Mouse (Mus musculus) thymus, postnatal 4 days (tissue): ENCODE results near the gene Cilp.
"Not testable (repeated sequence)": the region's sequence is repeated elsewhere in the genome, so short reads cannot be mapped to it uniquely, and the experiment has no call there.

Experiments used
- DNase-seq: peaks from one replicate; pipeline ENCODE4 v3.0.0; 2021

The Cilp gene

DNA sequence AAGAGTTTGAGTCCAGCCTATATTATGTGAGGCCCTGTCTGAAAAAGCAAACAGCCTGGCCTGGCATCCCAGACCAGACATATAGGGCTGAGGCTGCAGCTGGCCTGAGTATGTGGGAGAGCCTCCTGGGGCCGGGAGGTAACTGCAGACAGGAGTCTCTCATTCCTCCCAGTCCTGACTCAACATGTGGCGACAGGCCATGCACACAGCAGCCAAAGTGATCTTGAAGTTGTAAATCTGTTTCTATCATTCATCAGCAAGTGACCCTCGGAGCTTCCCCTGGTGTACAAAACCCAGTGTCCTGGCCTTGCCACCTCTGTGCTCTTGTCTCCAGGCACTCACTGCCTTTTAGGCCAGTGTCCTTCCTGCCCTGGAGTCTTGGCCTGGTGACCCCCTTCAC, 13.0 kb upstream of the Cilp start:
- DNase-seq, result no peak

DNA sequence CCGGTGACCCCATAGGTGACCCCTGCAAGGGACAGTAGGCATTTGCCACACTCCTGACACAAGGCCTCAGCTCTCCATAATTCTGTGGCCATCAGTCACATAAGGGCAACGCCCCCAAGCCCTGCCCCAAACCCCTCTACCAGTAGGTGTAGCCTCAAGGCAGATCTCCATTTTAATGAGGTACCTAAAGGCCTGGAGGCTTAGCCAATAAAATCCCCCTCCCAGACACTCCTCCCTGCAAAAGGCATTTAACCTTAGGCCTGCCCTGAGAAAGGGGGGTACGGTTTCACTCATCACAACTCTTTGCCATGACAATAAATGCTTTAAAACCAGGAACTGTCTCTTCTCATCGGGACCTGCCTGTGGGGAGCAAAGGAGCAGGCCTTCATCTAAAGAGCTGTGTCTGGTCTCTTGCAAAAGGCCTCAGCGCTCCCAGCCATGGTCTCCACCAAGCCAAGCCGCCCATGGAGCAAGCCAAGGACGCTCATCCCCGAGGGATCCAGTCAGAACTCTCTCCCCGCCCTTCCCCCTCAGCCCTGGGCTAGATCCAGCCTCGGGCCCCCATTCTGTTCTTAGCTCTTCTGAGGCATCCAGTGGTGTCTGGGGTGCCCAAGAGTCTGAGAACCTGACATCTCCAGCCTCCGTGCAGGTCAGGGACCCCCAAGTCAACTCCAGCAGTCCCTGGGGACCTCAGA, 8.9 kb upstream of the Cilp start:
- DNase-seq, result no peak

DNA sequence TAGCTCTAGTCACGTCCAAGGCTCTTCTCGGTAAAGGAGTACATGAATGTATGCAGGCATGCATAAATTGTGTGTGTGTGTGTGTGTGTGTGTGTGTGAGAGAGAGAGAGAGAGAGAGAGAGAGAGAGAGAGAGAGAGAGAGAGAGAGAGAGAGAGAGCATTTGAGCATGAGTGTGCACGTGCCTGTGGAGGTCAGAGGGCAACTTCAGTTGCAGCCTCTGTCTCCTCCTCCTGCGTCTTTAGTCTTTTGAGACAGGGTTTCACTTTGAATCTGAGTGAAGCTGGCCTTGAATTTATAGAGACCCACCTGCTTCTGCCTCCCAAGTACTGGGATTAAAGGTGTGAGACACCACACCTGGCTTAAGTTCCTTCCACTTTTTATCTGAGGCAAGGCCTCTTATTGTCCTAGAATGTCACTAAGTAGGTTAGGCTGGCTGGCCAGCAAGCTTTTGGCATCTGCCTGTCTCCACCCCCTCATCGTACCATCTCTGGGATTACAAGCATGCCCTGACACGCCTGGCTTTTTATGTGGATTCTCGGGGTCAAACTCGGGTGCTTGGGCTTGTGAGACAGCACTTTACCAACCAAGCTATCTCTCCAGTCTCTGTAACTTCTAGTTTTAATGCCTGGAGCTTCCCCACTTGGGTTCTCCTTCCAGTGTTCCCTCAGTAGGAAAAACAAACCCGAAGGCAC, 7.6 kb upstream of the Cilp start:
- no peak for DNase-seq

DNA sequence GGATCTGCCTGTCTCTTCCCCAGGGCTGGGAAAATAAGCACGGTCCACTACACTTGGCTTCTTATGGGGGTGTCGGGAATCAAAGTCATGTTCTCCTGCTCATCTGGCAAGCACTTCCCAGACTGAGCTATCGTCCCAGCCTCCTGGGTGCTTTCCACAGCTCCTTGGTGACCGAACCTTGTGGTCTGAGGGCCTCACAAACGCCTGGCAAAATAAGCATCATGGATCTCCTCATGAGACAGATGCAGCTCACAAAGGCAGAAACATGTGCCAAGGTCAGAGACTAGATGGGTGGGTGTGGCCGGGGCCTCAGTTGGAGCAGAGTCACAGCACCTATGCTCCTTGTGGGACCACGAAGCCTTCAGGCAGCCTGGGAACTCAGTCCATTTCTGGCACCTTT, 5.6 kb upstream of the Cilp start:
- no peak for DNase-seq

DNA sequence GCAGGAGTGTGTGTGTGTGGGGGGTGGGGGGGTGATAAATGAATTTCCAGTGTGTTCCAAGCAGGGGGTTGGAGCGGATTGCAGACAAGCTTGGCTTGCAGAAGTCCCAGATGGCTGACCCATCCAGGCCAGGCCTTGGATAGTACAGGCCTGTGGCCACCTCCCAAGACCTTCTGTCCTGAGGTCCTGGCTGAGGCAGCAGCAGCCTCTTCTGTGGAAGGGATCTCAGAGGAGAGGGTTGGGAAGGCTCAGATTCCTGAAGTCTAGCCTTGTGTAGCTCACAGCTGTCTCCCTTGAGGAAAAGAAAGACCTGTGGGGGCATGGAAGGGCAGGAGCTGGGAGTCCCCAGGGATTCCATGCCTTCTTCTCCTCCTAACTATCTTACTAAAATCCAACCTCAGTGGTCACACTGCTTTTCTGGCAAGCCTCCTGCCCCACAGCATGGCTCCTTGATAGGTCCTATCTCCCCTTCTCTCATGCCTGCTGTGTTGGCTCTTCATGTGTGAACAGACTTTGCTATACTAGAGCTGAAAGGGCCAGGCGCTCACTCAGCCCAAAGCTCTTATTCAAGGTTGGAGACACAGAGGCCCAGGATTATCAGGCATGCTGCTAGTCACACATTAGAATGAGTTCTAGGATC, 3.3 kb upstream of the Cilp start:
- DNase-seq, result no peak

DNA sequence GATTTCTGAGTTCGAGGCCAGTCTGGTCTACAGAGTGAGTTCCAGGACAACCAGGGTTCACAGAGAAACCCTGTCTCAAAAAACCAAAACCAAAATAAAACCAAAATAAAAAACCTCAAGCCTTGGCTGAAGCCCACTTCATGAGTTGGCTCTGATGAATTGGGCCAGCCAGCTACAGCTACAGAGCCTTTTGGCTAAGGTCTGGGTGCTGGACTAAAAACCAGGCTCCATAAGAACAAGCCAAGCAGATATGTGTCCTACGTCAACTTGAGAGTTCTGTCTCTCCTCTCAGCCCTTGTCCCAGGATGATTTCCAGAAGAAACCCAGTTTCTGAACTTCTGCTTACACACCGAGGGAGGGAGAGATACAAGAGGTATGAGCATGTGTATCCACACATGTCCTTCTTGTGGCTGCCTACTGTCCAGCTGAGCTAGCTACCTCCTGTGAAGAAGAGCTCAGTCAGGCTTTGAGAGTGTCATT, 2.3 kb upstream of the Cilp start:
- no peak for DNase-seq

DNA sequence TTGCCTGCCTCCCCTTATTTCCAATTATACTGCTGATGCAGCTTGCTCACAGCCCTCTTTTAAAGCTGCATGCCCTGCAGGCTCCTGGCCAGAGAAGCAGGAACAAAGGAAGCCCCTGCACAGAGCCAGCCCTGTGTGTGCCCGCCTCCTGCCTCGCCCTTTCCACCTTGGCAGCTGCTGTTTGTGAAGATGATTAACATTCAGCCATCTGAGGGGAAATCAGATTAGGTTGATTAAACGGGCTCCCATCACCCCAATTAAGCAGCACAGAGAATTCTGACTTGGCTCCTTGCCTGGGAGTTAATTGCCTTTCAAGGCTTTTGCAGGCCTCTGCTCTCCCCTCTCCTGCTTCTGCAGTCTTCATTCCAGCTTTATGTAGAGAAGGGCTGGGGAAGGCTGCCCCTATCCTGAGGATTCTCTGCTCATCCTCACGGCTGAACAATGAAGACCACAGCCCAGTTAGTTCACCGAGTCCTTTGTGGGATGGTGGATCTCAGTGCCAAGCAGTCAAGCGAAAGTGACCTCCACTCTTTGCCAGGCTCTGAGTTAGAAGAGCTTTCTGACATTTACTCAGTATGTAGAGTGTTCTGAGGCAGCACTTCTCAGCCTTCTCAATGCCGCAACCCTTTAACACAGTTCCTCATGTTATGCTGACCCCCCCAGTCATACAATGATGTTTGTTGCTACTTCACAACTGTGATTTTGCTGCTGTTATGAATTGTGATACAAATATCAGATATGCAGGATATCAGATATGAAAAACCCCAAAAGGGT, 2.9 kb downstream of the Cilp start:
- DNase-seq, result no peak

DNA sequence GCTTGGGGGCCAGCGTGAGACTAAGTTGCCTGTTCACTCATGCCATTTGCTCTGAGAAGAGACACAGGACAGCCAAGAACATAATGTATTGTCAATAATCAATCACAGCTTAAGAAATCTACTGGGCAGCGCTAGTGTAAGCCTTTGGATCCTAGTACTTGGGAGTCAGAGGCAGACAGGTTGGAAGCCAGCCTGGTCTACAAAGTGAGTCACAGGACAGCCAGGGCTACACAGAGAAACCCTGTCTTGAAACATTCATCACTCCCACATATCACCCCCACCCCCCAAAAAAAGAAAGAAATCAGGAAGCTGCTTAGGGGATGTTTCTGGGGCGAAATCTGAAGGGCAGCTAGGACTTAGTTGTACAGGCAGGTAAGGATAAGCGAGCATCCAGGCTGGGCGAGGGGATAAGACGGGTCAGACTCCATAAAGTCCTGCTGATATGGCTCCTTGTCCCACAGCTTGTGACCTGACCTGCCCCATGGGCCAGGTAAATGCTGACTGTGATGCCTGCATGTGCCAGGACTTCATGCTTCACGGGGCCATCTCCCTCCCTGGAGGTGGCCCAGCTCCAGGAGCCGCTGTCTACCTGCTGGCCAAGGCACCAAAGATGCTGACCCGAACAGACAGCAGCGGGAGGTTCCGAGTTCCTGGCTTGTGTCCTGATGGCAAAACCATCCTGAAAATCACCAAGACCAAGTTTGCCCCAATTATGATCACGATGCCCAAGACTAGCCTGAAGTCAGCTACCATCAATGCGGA, 8.2 kb downstream of the Cilp start:
- DNase-seq, result no peak

DNA sequence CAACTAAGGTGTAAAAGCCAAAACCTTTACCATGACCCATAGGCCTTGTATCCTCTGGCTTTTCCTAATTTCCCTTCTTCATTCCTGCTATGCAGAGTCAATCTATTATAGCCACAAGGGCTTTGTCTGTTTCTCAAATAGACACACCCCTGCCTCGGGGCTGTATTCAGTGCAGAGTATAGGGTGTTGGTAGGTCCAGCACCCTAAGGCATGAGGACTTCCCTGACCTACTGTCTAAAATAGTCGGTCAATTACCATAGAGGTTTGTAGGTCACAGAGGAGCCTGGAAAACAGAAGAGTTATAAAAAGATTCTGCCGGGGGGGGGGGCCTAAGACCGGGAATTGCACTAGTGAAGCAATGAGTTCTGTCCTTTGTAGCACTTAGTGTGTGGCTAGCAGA, 8.9 kb downstream of the Cilp start:
- DNase-seq, result no peak

DNA sequence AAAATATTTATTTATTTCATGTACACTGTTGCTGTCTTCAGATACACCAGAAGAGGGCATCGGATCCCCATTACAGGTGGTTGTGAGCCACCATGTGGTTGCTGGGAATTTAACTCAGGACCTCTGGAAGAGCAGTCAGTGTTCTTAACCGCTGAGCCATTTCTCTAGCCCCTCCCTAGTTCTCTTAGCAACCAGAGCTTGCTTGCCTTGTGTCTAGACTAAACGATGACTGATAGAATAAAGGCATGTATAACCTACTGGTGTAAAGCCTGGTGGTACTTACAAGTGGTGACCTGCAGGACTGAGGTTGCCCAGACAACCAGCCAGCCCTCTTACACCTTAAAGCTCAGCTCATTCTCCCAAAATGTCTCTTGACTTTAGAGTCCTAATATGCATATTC, 9.9 kb downstream of the Cilp start:
- not testable (repeated sequence) for DNase-seq

DNA sequence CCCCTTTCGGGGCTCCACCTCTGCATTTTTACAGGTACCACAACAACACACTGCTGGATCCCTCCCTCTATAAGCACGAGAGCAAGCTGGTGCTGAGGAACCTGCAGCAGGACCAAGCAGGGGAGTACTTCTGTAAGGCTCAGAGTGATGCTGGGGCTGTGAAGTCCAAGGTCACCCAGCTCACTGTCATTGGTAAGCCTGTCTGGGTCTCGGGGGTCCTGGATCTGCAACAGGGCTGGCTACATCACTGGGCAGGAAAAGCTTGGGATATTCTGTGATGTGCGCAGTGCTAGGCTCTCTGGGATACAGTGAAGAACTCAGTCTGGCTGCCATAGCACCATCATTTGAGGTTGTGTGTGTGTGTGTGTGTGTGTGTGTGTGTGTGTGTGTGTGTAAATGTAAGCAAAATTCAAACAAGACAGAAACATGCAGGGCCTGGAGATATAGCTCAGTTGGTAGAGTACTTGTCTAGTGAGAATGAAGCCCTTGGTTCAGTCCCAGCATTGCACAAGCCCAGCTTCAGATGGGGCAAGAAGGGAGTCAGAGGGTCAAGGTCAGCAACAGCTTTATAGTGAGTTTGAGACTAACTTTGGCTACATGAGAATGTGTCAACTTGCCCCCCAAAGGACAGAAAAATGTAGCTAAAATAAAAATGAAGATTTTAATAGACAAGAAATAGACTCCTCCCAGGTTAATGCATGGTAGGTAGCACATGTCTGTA, 11.0 kb downstream of the Cilp start:
- no peak for DNase-seq

DNA sequence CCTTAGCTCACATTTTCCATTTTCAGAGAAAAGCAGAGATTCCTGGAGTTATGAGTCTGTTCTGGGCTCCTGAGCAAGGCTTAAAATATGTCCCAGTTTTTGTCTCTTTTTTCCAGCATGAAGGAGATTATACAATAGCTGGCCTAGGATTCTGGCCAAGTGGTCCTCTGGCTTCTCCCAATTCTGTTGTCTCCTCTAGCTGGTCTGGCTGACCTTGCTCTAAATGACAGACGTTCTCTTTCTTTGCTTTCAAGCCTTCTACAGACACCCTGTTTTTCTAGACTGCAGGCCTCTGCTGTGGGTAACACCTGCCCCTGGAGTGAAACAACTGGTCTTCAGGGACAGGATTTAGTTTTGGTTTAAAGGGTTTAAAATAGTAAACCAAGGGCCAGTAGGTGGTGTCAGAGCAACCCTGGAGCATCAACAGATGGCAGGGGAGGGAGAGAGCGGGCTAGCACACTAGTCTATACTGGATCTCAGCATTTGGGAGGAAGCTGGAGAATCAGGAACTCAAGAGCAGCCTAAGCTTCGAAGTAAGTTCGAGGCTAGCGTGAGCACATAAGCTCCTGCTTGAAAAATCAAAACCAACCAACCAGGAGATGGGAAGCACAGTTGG, 16.7 kb downstream of the Cilp start:
- DNase-seq, result no peak

DNA sequence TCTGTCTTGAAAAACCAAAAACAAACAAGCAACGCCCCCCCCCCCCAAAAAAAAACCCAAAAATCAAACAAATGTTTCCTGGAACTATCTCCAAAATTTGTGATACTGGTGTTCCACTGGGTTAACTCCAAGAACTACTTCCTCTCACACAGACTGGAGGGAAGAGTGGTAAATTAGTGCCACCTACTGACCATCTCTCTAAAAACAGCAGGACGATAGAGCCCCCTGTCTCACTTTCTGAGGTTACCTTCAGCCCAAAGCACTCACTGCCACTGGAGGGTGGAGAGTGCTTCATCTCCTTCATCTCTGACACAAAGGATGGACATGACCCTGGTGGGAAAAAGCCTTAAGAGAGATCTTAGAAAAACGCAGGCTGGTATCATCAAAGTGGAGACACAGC, 18.3 kb downstream of the Cilp start:
- peak; percentile 17 for DNase-seq

DNA sequence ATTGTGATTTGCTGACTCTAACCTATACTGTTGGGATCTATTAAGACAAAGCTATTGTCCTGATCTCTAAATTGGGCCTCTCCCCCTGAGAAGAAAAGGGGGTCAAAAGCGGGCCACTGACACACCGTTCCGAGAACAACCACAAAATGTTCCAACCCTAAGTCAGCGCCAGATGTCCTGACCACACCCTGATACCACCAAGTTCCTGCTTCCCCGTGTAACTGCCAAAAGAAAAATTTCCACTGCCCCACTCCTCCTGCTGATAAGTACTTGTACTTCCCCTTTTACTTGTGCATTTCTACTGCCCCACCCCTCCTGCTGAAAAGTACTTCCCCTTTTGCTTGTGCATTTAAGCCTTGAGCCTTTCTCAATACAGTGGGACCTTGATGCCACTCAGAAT, 23.3 kb downstream of the Cilp start:
- not testable (repeated sequence) for DNase-seq

DNA sequence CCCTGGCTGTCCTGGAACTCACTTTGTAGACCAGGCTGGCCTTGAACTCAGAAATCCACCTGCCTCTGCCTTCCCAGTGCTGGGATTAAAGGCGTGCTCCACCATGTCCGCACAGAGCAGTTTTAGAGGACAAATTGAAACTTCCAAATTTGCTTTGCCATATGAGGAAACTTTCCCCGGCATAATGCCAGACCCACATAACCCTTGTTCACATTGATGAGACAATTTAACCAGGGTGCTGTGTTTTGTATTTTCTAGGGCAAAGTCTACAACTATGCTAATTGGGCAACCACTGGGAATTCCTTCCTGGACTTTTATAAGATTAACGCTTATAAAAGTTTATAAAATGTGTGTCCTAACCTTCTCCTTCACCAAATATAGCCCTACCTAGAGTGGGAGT, 25.0 kb downstream of the Cilp start:
- DNase-seq, result no peak

DNA sequence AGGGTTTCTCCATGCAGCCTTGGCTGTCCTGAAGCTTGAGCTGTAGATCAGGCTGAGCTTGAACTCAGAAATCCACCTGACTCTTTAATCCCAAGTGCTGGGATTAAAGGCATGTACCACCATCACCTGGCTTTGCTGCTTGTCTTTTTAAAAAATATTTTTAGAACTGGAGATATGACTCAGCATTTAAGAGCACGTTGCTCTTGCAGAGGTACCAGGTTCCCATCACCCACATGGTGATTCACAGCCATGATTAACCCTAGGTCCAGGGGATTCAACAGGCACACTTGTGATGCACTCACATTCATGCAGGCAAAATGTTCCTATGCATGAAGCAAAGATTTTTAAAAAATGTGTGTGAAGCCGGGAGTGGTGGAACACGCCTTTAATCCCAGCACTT, 27.4 kb downstream of the Cilp start:
- DNase-seq, result no peak

DNA sequence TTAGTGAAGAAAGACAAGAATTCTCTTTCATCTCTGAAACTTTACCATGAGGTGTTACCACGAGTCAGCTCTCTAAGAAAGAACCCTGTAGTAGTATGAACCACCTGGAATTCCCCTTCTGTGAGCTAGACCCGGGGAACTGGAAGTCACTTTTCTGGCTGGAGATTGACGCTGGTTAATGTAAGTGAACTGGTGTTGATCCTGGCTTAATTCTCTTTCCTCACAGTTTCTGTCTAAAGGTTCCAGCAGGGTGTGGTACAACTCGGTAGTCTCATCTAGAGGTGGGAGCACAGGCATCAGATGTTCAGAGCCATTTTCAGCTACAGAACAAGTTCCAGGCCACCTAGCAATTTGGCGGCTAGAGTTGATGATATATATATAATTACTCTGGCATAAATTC, 28.1 kb downstream of the Cilp start:
- no peak for DNase-seq

DNA sequence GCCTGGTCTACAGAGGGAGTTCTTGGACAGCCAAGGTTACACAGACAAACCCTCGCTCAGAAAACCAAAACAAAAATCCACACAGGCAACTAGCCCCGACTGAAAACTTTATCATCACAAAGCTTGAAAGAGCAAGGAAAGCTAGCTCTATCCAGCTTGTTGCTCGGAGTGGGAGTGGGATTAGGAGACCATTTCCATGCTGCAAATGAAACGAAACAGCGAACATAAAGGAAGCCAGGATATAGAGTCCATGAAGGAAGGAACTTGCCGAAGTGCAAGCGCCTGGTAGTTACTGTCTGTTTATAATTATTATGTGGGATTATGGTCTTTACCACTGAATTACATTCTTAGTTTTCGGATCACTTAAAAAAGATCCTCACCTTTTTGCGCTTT, 28.6 kb downstream of the Cilp start:
- DNase-seq, result no peak

DNA sequence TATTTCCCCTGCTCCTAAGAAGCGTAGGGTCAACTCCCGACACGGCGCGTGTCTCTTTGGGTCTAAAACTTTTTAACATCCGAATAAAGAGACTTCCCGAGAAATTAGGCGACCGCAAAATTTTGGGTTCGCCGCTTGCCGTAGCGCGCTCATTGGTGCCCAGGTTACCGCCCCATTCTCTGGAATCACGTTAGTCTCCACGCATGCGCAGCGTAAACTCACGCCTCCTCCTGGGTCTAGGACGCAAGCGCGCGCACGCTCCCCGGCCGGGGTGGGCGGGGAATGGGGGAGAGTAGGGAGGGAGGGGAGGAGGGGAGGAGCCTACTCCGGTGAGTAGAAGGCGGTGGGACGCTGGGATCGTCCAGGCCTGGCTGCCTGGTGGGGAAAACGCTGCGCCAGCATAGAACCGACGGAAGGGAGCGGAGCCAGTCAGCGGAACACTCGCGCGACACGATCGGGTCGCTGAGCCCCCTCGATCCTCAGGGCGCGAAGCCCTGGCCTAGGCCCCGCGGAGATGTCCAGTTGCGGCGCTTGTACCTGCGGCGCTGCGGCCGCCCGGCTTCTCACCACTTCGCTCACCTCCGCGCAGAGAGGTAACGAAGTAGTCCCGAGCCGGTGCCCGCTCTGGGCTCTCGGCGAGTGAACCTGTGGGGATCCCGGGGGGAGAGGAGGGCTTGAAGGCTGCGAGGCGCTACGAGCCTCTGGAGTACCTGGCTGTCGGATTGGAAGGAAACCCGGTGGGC, 29.2 kb downstream of the Cilp start, which contains the start of gene Clpx:
Clpx (plus strand) TSS at position 288 of the 743 bp plus-strand sequence.
- DNase-seq, result peak; percentile 98

DNA sequence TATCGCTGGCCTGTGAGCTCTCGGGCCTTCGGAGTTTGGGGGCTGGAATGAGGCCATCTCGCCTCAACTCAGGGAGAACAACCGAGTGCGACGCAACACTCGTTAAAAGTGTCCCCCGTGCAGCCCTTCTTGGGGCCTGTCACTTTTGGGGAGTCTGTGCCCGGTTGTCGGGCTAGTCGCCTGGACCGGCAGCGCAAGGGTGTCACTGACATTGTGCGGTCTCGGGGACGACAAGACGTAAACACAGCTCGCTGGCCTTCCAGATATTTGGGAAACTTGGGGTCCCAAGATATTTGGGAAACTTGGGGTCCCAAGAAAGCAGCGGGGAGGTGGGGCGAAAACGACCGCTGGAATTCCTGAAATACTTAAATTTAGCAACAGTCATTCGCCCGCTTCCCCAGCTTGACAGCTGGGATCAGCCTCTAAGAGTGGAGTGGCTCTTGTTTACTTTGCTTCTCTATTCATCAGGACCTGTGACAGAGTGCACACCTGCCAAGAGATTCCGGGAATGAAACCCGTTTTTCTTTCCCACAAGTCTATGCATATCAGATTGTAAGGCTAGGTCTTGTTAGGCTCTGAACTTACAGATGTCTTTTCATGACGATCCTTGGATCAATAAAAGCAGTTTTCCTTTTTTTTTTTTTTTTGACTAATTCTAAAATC, 29.9 kb downstream of the Cilp start:
- no peak for DNase-seq
